Mouse (Mus musculus): ENCODE results near the gene Hist1h3f.
"Not testable (repeated sequence)": the region's sequence is repeated elsewhere in the genome, so short reads cannot be mapped to it uniquely, and the experiment has no call there.

Hist1h3f gene

GRCm38 (mm10) chr13:23536076-23536822 is 7.6 kb upstream of the Hist1h3f start:
- DNase-seq (ENCODE audit: low spot score in 2 of 2): no peak

GRCm38 (mm10) chr13:23537006-23537710 is 6.7 kb upstream of the Hist1h3f start:
- no peak for DNase-seq (ENCODE audit: low spot score in 2 of 2)

GRCm38 (mm10) chr13:23538249-23538648 is 5.6 kb upstream of the Hist1h3f start:
- no peak for DNase-seq (ENCODE audit: low spot score in 2 of 2)

- not testable (repeated sequence) for DNase-seq (ENCODE audit: low spot score in 2 of 2)
Measured at GRCm38 (mm10) chr13:23539821-23540220, 4.0 kb upstream of the Hist1h3f start.

- no peak for DNase-seq (ENCODE audit: low spot score in 2 of 2)
Measured at GRCm38 (mm10) chr13:23541497-23541896, 2.4 kb upstream of the Hist1h3f start.

DNA sequence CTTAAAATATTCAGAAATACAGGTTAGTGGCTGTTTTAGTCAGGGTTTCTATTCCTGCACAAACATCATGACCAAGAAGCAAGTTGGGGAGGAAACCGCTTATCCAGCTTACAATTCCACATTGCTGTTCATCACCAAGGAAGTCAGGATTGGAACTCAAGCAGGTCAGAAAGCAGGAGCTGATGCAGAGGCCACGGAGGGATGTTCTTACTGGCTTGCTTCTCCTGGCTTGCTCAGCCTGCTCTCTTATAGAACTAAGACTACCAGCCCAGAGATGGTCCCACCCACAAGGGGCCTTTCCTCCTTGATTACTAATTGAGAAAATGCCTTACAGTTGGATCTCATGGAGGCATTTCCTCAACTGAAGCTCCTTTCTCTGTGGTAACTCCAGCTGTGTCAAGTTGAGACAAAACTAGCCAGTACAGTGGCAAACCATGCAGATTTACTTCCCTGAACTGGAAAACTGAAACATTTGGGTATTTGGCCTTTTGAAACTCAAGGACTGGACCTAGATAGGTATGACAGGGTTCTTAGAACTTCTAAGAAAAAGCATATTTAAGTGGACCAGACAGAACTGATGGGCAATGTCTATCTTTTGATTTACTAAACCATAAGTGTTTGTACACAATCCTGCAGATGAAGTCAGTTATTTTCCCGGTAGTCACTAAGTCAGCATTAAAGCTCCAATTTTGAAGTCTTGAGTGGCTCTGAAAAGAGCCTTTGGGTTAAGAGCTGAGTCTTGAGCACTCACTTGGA is 1.4 kb upstream of the Hist1h3f start:
- not testable (repeated sequence) for DNase-seq (ENCODE audit: low spot score in 2 of 2)

DNA sequence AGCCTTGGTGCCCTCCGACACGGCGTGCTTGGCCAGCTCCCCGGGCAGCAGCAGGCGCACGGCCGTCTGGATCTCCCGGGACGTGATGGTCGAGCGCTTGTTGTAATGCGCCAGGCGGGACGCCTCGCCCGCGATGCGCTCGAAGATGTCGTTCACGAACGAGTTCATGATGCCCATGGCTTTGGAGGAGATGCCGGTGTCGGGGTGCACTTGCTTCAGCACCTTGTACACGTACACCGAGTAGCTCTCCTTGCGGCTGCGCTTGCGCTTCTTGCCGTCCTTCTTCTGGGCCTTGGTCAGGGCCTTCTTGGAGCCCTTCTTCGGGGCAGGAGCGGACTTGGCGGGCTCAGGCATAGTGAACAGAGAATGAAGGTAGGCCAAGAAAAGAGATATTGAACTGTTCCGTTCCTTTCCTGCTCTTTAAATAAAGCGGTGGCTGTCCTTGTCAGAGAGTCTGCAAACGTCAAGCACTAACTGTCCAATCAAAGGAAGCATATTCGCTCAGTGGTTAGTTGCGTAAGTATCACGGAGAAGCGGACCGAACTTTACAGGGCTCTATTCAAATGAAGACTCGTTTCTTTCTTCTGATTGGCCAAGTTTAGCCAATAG is 749 bp upstream of the Hist1h3f start, which contains the start of gene Hist1h2bh:
Gene Hist1h2bh (minus strand): TSS at position 394 of the 609 bp plus-strand sequence.
- DNase-seq (ENCODE audit: low spot score in 2 of 2): peak; percentile 80 to 93

- not testable (repeated sequence) for DNase-seq (ENCODE audit: low spot score in 2 of 2)
Measured at GRCm38 (mm10) chr13:23544787-23545120, 902 bp downstream of the Hist1h3f start.

- no peak for DNase-seq (ENCODE audit: low spot score in 2 of 2)
Measured at GRCm38 (mm10) chr13:23546694-23547093, 2.8 kb downstream of the Hist1h3f start.

DNA sequence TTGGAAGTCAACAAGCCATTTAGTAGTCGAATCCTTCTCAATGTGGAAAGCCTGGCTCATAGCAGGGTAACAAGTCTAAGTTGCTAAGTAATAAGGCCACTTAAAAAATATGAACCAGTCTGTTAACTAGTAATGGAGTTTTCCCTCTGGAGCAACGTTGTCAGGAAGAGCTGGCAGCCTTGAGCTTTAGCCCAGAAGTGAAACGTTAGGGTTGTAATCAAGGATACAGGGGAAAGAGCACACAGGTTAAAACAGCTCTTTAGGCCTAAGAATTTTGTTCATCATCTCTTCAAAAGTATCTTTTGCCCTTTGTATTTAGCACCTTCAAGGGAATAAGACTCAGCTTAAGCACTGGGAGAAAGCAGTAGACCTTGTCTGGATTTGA is 6.9 kb downstream of the Hist1h3f start:
- no peak for DNase-seq (ENCODE audit: low spot score in 2 of 2)

DNA sequence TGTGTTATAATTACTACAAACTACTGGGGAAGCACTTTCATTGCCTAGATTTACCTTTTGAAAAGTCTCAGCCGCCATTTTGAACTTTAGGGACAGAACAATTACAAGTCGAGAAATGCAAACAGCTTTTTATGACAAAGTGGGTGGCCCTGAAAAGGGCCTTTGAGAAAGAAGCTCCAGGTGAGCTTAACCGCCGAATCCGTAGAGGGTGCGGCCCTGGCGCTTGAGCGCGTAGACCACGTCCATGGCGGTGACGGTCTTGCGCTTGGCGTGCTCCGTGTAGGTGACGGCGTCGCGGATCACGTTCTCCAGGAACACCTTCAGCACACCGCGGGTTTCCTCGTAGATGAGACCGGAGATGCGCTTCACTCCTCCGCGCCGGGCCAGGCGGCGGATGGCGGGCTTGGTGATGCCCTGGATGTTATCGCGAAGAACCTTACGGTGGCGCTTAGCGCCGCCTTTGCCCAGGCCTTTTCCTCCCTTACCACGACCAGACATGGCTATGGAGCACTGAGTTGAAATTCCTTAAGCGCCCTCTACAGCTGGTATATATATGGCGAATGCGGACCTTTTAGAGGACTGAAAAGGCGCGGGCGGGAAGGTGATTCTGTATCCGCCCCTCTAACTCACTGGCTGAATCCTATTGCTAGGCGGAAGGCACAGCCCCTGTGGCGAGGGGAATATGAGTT is 7.4 kb downstream of the Hist1h3f start, which contains the start of gene Hist1h4f:
Gene Hist1h4f (minus strand): TSS at position 503 of the 689 bp plus-strand sequence.
- DNase-seq (ENCODE audit: low spot score in 2 of 2): peak; percentile 94 to 96

DNA sequence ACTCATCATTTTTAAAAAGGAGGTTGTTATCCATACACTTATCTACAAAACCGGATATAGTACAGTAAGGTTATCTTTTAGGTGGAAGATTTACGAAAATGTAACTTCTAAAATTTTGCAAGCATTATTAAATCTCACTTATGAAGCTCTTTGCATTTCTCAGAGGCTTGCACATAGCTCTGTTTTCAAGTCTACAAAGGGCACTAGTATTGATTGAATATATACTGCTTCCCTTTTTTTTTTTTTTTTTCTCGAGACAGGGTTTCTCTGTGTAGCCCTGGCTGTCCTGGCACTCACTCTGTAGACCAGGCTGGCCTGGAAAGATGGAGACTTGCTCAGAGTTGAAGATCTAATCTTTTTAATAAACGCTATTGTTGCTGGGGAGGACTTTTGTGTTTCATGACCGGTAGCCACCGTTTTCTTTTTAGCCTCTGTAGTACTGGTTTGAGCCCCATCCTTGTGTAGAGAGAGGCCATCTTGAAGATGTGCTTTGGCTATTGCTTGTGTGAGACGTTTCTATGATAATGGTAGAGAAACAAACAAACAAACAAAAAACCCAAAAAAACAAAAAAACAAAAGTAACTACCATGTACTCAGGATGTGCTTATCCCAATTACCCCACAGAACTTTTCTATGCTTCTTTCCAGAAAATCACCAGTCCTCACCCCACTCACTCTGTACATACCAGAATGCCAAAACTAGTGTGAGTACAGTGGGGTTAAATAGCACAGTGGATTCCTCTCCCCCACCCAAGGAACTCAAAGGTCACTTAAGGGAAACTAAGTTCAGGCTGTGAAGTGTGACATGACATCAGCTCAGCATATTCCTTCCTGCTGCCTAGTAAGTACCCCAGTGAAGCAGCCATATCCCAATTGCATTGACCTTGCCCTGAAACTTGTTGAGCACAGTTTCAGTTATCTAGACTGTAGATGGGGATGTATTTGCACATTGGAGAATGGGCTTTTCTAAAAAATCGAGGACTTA is 8.4 kb downstream of the Hist1h3f start:
- no peak for DNase-seq (ENCODE audit: low spot score in 2 of 2)

DNA sequence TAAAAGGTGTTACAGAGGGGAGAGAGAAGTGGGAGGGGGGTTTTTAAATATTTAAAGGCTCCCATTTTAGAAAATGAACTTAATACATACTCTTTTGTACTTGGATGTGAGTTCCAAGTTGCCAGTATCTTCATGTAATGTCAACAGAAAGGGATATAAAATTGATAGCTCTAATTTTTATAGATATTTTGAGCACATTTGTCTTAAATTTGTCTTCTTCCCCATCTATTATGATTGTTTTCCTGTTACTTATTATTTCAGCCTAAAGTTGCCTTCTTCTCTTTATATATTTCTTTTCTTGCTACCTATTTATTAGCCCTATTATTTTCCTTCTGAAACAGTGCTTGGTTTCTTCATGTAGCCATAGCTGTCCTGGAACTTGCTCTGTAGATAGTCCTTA is 9.1 kb downstream of the Hist1h3f start, which contains the start of gene Hist1h1d:
Gene Hist1h1d (plus strand): TSS at position 301 of the 400 bp plus-strand sequence.
- DNase-seq (ENCODE audit: low spot score in 2 of 2): no peak

DNA sequence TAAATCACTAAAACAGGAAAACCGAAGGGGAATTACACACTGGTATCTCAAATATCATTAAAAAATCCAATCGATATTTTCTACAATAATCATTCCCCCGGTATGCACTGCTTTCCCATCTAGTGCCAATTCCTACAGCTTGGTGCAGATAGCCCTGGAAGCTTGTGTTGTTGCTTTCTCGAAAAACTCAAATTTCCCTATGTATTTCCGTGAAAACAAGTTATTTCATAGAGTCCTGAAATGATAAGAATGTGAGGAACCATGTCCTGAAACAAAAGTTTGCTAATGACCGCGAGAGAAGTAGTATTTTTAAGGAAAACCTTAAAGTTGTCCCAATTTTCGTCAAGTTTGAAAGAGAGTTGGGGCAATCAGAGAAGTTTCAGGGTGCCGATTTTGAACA is 10.5 kb downstream of the Hist1h3f start:
- no peak for DNase-seq (ENCODE audit: low spot score in 2 of 2)

- peak; percentile 87 to 89 for DNase-seq (ENCODE audit: low spot score in 2 of 2)
Measured at GRCm38 (mm10) chr13:23554925-23555838, 11.3 kb downstream of the Hist1h3f start.

- DNase-seq (ENCODE audit: low spot score in 2 of 2): peak; percentile 75 to 90
Measured at GRCm38 (mm10) chr13:23555839-23556416, 12.1 kb downstream of the Hist1h3f start.

DNA sequence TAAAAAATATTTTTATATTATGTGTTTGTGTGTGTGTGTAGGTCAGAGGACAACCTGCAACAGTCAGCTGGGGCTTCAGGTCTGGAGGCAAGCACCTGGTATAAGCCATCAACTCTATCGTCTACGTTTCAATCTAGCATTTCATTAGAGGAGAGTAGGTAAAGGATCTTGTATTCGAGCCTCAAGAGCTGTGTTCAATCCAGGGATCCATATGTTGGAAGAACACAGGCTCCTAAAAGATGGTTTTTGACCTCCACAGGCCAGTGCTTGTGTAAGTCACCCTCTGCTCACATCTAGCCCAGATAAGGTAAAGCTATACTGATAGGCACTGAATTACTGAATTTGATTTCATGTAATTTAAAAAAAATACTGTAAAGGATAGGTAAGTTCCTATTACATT is 13.1 kb downstream of the Hist1h3f start:
- no peak for DNase-seq (ENCODE audit: low spot score in 2 of 2)

- DNase-seq (ENCODE audit: low spot score in 2 of 2): not testable (repeated sequence)
Measured at GRCm38 (mm10) chr13:23560699-23561098, 16.8 kb downstream of the Hist1h3f start.

- DNase-seq (ENCODE audit: low spot score in 2 of 2): not testable (repeated sequence)
Measured at GRCm38 (mm10) chr13:23561531-23561882, 17.7 kb downstream of the Hist1h3f start.

Measured in right cerebral cortex, postnatal 10 days (tissue).